Mouse (Mus musculus) E14TG2a.4 (cell line): ENCODE measurements at regions not wholly inside any gene's neighbourhood (a gene's known extent, or its start where the extent isn't known, plus 50 kb on each side); places are given as distances from the start of the nearest gene placed in this dataset.

Source experiments
- CTCF ChIP-seq: conservative IDR thresholded peaks from 2 replicates; pipeline ENCODE4 v1.5.1; 2014; ENCODE audit warnings: low read length
- NANOG ChIP-seq: IDR thresholded peaks from 2 replicates; pipeline ENCODE4 v1.6.1; 2014; ENCODE audit warnings: borderline replicate concordance, low read length, mixed read lengths
- POU5F1 ChIP-seq: IDR thresholded peaks from 2 replicates; pipeline ENCODE4 v1.6.1; 2014; ENCODE audit warnings: low read length, borderline replicate concordance

DNA sequence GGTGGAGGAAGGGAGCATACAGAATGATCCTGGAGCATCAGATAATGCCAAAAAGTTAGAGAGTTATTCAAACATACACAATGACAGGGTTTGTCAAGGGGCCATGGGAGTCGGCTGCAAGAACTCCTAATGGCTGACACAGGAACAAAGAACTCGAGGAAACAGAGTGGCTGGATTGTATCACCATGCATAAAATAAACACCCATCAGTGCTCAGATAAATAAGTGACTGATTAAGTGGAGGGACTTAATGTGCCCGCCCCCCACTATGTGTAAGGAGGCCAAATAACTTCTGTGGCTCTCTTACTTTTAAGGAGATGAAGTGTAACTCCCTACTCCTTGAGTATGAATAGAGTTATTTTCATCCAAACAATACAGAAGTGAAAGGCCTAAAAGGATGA, 220.1 kb upstream of the 9630041A04Rik start:
- no peak for TF ChIP-seq CTCF
- TF ChIP-seq NANOG = no peak
- no peak for TF ChIP-seq POU5F1
